Mouse (Mus musculus) gastrocnemius, postnatal 25 days (tissue): ENCODE results near the gene Ptdss2. TPM values are rescaled to one million over a fixed set of nuclear protein-coding genes. Genes with fewer than 3 reads are reported as not detected.

Source experiments
- DNase-seq: peaks from one replicate; pipeline ENCODE4 v3.0.0; 2022
- long read RNA-seq, 2 experiments: library from polyadenylated mRNA; stranded (forward); transcript quantifications; one replicate each; pipeline ENCODE4 v2.0.0; 2021
- total RNA-seq, 2 experiments: library from RNA; stranded (reverse); gene quantifications; 1 replicate in 1 of 2; 2 replicates in 1 of 2; pipeline ENCODE4 v1.2.3; 2021

Ptdss2 gene
- 10 to 100 TPM; 18.7 to 25.6 TPM for total RNA-seq
- long read RNA-seq, experiment 1, transcript Ptdss2-201 (12 exons, 3,624 nt): major isoform, 11 of 18 reads
- long read RNA-seq, experiment 1, partial matches to known transcripts: 1 of 18 reads
- long read RNA-seq, experiment 1, other reads (novel, unspliced or antisense): 4 of 18 reads
- long read RNA-seq, experiment 2, transcript Ptdss2-201 (12 exons, 3,624 nt): major isoform, 12 of 15 reads
- long read RNA-seq, experiment 2, partial matches to known transcripts: 1 of 15 reads
- long read RNA-seq, experiment 2, other reads (novel, unspliced or antisense): 1 of 15 reads

GRCm38 (mm10) chr7:141122245-141122644 lies at the start of gene Ptdss2:
TSS of gene Ptdss2 (plus strand) at chr7:141122382.
- peak; percentile 29 for DNase-seq

DNA sequence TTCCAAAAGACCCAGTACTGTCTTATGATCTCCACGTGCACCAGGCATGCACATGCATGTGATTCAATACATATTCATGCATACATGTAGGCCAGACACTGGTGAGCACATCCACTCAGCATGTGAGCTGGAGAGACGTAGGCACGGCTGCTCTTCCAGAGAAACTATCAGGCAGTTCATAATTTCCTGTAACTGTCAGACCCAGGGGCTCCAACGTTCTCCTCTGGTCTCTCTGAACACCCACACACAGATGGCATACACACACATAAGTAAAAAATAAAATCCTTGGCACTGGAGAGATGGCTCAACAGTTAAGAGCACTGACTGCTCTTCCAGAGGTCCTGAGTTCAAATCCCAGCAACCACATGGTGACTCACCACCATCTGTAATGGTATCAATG lies 48.4 kb upstream of the Ptdss2 start:
- DNase-seq: no peak

DNA sequence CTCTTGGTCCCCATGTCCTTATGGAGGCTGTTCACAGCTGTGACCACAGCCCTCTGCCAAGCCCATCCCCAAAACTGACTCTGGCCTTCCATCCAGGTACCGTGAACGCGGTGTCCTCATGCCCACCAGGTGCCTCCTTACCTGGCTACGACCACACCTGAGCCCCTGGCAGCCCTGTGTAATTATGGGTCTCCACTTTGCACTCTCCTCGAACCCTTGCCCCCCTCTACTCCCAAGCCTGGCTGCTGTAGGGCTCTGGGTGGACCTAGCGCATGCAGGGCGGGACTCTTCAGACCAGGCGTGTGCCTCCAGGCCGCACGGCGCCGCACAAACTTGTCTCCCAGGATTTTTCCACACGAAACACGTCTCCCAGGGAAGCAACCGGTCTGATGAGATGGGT lies 44.3 kb upstream of the Ptdss2 start, which contains the start of gene Pkp3:
Gene Pkp3 (plus strand): TSS at position 378 of the 400 bp plus-strand sequence.
- no peak for DNase-seq

GRCm38 (mm10) chr7:141078876-141079275 lies 43.3 kb upstream of the Ptdss2 start:
- no peak for DNase-seq

- DNase-seq: no peak
Observed at GRCm38 (mm10) chr7:141079481-141080449, 42.4 kb upstream of the Ptdss2 start.

DNA sequence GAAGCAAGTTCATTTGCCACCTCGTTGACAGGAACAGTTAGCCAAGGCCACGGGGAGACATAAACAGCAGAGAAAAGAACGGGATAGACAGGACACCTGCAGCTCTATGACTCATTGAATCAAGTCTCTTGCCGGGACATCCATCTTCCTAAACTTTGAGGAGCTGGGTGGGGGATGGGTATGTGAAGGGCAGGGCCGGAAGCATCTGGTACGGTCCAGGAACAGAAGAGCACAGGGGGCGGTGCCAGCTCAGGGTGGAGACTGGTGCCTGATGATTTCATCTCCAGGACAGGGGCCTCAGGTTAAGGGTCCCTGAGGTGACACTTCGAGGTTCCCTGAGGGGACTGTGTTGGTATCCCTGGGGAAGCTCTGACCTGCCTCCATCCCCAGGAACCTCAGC lies 34.3 kb upstream of the Ptdss2 start:
- no peak for DNase-seq

DNA sequence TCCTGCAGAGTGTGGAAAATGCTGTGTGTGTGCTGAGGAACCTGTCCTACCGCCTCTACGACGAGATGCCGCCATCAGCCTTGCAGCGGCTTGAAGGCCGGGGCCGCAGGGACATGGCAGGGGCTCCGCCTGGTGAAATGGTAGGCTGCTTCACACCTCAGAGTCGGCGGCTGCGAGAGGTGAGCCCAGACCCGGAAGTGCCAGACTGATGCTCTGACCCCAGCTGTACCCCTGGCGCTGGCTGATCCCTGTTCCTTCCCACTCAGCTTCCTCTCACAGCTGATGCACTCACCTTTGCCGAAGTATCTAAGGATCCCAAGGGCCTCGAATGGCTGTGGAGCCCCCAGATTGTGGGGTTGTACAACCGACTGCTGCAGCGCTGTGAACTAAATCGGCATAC lies 33.7 kb upstream of the Ptdss2 start:
- DNase-seq: no peak

GRCm38 (mm10) chr7:141090228-141090627 lies 32.0 kb upstream of the Ptdss2 start:
- no peak for DNase-seq

DNA sequence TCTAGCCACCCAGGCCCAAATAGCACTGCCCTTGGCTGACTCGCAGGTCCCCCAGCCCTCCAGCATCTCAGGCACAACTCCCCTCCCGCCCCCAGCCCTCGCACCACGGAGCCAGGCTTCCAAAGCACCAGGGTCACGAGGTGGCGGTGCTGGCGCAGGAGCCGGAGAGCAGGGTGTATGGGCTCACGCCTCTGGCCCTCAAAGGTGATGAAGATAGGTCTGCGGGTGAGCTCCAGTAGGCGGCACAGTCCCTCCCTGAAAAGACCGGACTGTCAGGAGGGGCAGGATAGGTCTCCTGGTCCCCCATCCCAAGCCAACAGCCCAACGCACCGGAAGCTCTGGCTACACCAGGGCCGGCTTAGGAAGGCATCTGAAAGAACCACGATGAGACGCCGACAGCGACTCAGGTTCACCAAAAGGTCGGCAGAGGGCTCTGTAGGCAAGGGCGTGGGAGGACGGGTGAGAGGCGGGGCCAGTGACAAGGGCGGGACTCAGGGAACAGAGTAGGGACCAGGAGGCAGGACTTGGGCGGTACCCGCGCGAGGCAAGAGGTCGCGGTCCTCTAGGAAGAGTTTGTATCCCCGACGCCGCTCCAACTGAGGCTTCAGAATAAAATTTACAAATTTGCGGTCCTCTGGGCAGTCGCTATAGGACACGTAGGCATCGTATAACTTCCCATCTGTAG lies 30.0 kb upstream of the Ptdss2 start:
- peak; percentile 81 for DNase-seq

- no peak for DNase-seq
Observed at GRCm38 (mm10) chr7:141093950-141094349, 28.2 kb upstream of the Ptdss2 start.

DNA sequence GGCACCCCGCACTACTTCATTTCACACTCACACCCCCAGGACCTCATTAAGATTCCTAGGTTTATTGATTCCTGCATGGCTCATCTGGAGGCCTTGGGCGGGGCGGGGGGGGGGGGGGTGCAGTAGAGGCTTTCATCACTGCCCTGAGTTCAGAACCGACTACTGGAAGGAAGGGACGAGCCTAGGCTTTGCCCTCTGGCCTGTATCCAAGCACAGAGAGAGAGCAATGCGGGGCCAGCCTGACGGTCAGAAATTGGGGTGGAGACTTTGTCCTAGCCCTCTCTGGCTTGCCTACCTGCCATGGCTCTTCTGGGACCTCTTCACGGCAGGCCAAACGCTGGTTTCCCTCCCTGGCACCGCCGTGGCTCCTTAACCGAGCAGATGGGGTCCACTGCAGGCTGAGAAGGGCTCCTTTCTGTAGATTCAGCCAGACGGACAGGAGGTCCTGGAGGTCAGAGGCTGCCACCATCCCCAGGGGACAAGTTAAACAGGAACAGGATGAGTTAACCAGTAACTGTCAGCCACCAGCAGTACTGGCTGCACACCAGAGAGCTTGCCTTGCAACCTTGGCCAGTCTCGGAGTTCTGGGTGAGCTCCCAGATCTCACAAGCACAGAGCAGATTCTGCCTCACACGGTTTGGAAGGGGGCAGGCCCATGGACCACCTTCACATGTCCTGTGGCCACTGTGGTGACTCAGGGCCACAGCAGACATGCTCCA lies 27.5 kb upstream of the Ptdss2 start:
- DNase-seq: no peak

- no peak for DNase-seq
Observed at GRCm38 (mm10) chr7:141096021-141096420, 26.2 kb upstream of the Ptdss2 start.

GRCm38 (mm10) chr7:141096649-141097056 lies 25.5 kb upstream of the Ptdss2 start:
- peak; percentile 77 for DNase-seq

- DNase-seq: no peak
Observed at GRCm38 (mm10) chr7:141097177-141097576, 25.0 kb upstream of the Ptdss2 start.

DNA sequence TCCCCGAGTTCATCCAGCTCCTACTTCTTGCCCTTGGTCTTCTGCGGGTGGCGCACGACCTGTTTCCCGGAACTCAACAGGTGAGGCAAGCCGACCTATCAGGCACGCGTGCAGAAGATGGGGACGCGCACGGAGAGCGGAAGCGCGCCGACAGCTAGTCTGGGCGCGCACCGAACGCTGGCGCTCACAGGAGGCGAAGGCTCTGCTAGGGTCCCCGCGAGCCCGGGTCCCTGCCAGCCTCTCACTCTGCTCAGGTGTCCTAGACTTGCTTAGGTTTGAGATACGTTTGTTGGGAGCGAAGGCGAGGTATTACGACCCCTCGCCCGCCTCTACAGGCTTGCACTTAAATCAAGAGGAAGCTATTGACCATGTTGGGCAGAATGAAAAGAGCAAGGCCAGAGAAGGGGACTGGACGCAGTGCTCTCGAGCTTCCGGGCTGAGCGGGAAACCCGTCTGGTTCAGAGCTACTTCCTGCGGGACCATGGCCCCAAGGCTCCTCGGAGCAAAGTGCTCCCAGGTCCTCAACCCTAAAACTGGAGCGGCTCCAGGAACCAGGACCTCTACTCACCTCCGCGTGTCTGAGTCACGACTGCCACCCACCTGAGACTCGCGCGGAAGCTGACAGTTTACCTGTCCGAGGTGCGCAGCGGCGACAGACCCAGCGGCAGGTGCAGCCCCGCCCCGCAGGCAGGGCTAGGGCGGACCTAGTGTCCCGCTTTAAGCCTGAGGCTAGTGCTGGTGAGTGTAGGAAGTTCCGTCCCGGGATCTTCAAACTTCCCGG lies 22.1 kb upstream of the Ptdss2 start, which contains the start of gene Sigirr:
Gene Sigirr (minus strand): TSS at position 662 of the 781 bp plus-strand sequence.
- no peak for DNase-seq

GRCm38 (mm10) chr7:141103161-141103560 lies 19.0 kb upstream of the Ptdss2 start:
- DNase-seq: no peak

DNA sequence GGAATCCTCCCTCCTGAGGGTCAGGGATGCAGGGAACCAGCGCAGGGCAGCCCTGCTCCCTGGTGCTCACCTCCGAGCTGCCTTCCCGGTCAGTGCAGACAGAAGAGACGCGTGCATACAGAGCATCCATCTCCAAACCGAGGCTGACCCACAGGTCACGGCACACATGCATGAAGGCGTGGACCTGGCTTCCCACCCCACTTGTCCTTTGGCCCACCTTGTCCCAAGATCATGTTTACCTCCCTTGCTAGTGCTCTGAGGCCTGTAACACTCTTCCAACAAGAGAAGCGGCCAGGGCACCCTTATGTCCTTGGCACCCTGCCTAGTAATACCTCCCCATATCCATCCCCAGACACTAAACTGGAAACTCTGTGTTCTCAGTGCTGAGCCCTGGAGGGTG lies 6.3 kb upstream of the Ptdss2 start:
- DNase-seq: no peak

- no peak for DNase-seq
Observed at GRCm38 (mm10) chr7:141117636-141118035, 4.5 kb upstream of the Ptdss2 start, which contains the start of gene Ano9. TSS of gene Ano9 (minus strand) at chr7:141117806.

DNA sequence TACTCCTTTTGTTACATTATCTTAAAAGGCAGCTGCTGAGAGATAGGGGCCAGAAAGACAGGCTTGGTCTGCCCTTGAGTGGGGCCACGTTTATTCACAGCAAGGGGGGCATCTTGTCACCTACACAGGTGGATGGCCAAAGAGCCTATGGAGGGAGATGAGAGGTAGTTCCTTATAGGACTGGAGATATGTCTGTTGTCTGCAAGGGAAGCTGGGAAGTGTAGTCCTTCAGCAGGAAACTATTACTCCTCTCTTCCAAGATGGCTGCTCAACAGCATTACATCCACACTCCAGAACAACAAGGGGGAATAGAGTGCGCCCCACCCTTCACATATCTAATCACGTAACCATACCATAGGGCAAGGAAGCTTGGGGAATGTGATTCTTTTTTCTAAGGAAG lies 2.7 kb upstream of the Ptdss2 start:
- no peak for DNase-seq

GRCm38 (mm10) chr7:141120605-141121004 lies 1.6 kb upstream of the Ptdss2 start:
- no peak for DNase-seq

DNA sequence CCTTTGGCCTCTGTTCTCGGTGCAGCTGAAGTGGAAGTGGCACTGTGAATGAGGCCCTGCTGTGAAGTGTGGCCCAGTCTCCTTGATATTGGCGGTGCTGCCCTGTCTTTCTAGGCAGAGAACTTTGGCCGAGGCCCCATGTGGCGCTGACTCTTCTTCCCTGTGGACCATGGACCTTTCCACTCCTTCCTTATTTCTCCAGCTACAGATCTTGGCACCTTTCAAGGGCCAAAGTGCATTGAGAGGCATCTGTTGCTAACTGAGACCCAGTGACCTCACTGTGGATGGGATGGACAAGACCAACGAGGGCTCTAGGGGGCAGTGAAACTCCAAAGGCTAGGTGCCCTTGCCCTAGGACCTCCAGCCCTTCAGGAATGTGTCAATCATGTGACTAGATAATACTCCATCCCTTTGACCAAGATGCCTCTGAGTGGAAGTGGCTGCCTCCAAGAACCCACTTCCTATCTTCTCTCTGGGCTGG lies 1.1 kb upstream of the Ptdss2 start:
- DNase-seq: no peak
